In the genomic region with DNA sequence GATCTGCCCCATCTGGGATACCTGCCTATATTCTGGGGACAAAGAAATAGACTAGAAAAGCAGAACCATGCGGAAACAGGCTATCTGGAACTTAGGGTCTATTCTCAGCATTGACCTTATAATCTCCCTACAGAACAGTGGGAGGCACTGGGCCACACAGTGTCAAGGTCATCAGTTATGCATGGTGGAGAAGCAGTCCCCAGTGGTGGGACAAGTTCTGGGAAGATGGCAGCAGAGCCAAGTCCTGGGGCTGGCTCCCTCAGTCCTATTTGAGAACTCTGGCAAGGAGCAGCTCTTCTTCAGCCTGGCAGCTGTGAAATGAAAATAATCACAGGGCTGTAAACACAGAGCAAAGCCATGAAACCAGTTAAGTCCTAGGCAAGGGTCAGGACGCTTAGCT, we compare ENCODE assay signal across 20 mouse cellular contexts. TPM values are rescaled to one million over a fixed set of nuclear protein-coding genes. Genes with fewer than 3 reads are reported as not detected.
DNase-seq lines count a peak whose midpoint lies in the region; TF ChIP-seq lines count a peak whose summit lies in the region.
"Had no signal": no experiment of that assay in that cellular context is flagged by ENCODE, and none has a peak within 500 bp of the region (broad histone marks: within the 10 kb centered on the region; RNA-seq: fewer than 3 reads in every experiment).

No protein-coding gene starts in this region.

- 86% methylated on average over 2 of the region's 2 CpGs for WGBS in heart, adult 2 months
- WGBS in embryonic facial prominence, embryonic 10.5 days: 79% methylated on average over 2 of the region's 2 CpGs

- H3K9ac ChIP-seq in heart, adult 2 months (ENCODE audit: low read depth, low read length): no peak overlapping the region

- intact Hi-C loops in heart, adult 2 months (cut with DNase I): no loop called here
- intact Hi-C loops in left cerebral cortex, postnatal 4 days (cut with DNase I): no loop called here

- DNase-seq in heart, adult 11 months: peak; percentile 91
- no peak for DNase-seq in heart, adult 2 months
- no peak for DNase-seq in embryonic facial prominence, embryonic 10.5 days (ENCODE audit: low spot score)
- DNase-seq in left cerebral cortex, postnatal 4 days: no peak
- DNase-seq: adrenal gland, adult 2 months; adrenal gland, adult 8-10 months; adrenal gland, postnatal 10 days; adrenal gland, postnatal 14 days; adrenal gland, postnatal 25 days; adrenal gland, postnatal 36 days; B cell, adult 2 months; cerebellum, adult 11 months; cerebellum, adult 11-12 months; cerebellum, adult 18-20 months had no signal

- no peaks in the 10 kb centered on the region for H3K9me3 ChIP-seq in embryonic facial prominence, embryonic 10.5 days
- H3K9me3 ChIP-seq: G1E had no signal

- H3K4me1 ChIP-seq in heart, adult 2 months (ENCODE audit: control insufficient read depth, insufficient read depth, low read length): no peaks in the 10 kb centered on the region; the same call in 1 of the 2 replicates
- H3K4me1 ChIP-seq in embryonic facial prominence, embryonic 10.5 days: peaks cover 42% of the 10 kb centered on the region

- no peaks in the 10 kb centered on the region for H3K36me3 ChIP-seq in heart, adult 2 months (ENCODE audit: control insufficient read depth, insufficient read depth, low read length)
- no peaks in the 10 kb centered on the region for H3K36me3 ChIP-seq in embryonic facial prominence, embryonic 10.5 days (replicated peaks)
- H3K36me3 ChIP-seq: G1E had no signal

- H3K27ac ChIP-seq in heart, adult 2 months: no peak overlapping the region
- peak overlapping the region; percentile 24; the same call in 1 of the 2 replicates for H3K27ac ChIP-seq in embryonic facial prominence, embryonic 10.5 days (replicated peaks)

- no peaks in the 10 kb centered on the region for H3K79me2 ChIP-seq in heart, adult 2 months (replicated peaks; ENCODE audit: control insufficient read depth, insufficient read depth, low read length)

- no peaks in the 10 kb centered on the region for H3K27me3 ChIP-seq in heart, adult 2 months (ENCODE audit: control insufficient read depth, insufficient read depth, low read length)
- no peaks in the 10 kb centered on the region for H3K27me3 ChIP-seq in embryonic facial prominence, embryonic 10.5 days (replicated peaks; ENCODE audit: low read depth, poor library complexity, severe bottlenecking)
- H3K27me3 ChIP-seq: CH12.LX, Patski had no signal

- no peak overlapping the region for H3K4me3 ChIP-seq in heart, adult 2 months
- H3K4me3 ChIP-seq in embryonic facial prominence, embryonic 10.5 days: no peak overlapping the region

- no peak for TF ChIP-seq EP300 in heart, adult 2 months (IDR thresholded peaks at IDR 0.05; ENCODE audit: insufficient read depth, low read depth, low read length)

- no peak for TF ChIP-seq POLR2A in heart, adult 2 months (IDR thresholded peaks at IDR 0.05; ENCODE audit: insufficient read depth, low read depth, low read length)

- no peak for TF ChIP-seq CTCF in heart, adult 2 months (IDR thresholded peaks at IDR 0.05)

RNA-seq across cellular contexts. Expression of gene Ngf, which starts 54.0 kb away (rescaled TPM):
- total RNA-seq in heart, adult 2 months (2021): 1 to 10 TPM; 5.1 to 6.1 TPM
- polyA plus RNA-seq in heart, adult 2 months (2012; rRNA removed): 17.1 and 26.3 TPM in 2 replicates
- polyA plus RNA-seq in embryonic facial prominence, embryonic 10.5 days (2016; fragmentation: Nextera tagmentation; extraction: Ambion mirVana): 1.4 and 2.3 TPM in 2 replicates
- total RNA-seq in left cerebral cortex, postnatal 4 days (2021): 1 to 10 TPM; 1.4 to 2.3 TPM
- total RNA-seq: CH12.LX, MEL had no signal
- polyA plus RNA-seq: activated CD4-positive, CD25-positive, alpha-beta regulatory T cell, adult 4 months; CD4-positive, CD25-positive, alpha-beta regulatory T cell, adult 4 months; G1E; Patski had no signal
